Mouse (Mus musculus): Measurements from ENCODE around the gene Pusl1. TPM values are rescaled to one million over a fixed set of nuclear protein-coding genes. Genes with fewer than 3 reads are reported as not detected.
A peak's percentile ranks its signal among the peaks of the same experiment; 100 is the strongest.

Pusl1 gene
- polyA plus RNA-seq, 1 experiment: 30.8 TPM

GRCm38 (mm10) chr4:155846871-155847578 is 44.6 kb downstream of the Pusl1 start, which contains the start of gene Dvl1:
Gene Dvl1, plus strand, starts transcription at chr4:155847402.
- peak within 1 kb of the TSS; percentile 64 for H3K27ac ChIP-seq (ENCODE audit: insufficient read depth, low read depth, low read length)
- 0 out of 2 replicates have a peak, but pooled peaks have one; percentile 28 for TF ChIP-seq CTCF (IDR thresholded peaks at IDR 0.05; ENCODE audit: extremely low read depth, insufficient read length, insufficient replicate concordance, low read depth, low read length)
- TF ChIP-seq POLR2A (IDR thresholded peaks at IDR 0.05; ENCODE audit: low read depth, low read length): no peak
- no peaks in the 10 kb centered on the region for H3K27me3 ChIP-seq (ENCODE audit: control insufficient read depth, insufficient read depth, low read length)
- H3K4me1 ChIP-seq (ENCODE audit: control insufficient read depth, insufficient read depth, insufficient read length, low read length): peaks cover 25% of the 10 kb centered on the region
- no peaks in the 10 kb centered on the region for H3K36me3 ChIP-seq (ENCODE audit: control insufficient read depth, insufficient read depth, low read length)
- peak within 1 kb of the TSS; percentile 91 for H3K4me3 ChIP-seq (ENCODE audit: low read depth, low read length)
- 3% methylated on average over 55 of the region's 65 CpGs for WGBS

- Histone ChIP-seq H3K27me3 (ENCODE audit: control insufficient read depth, insufficient read depth, low read length) (no peaks in the 10 kb centered on the region), H3K36me3 (ENCODE audit: control insufficient read depth, insufficient read depth, low read length) (no peaks in the 10 kb centered on the region), H3K4me3 (ENCODE audit: low read depth, low read length) (no peak overlapping the region), H3K4me1 (ENCODE audit: control insufficient read depth, insufficient read depth, insufficient read length, low read length) (peaks cover 14% of the 10 kb centered on the region), H3K27ac (ENCODE audit: insufficient read depth, low read depth, low read length) (no peak overlapping the region)
- 35% methylated on average over 5 of the region's 5 CpGs for WGBS
- TF ChIP-seq CTCF (IDR thresholded peaks at IDR 0.05; ENCODE audit: extremely low read depth, insufficient read length, insufficient replicate concordance, low read depth, low read length) (no peak), POLR2A (IDR thresholded peaks at IDR 0.05; ENCODE audit: low read depth, low read length) (no peak)
These were observed 48.4 kb downstream of the Pusl1 start for GRCm38 (mm10) chr4:155843231-155843630.

- H3K27me3 ChIP-seq (ENCODE audit: control insufficient read depth, insufficient read depth, low read length): no peaks in the 10 kb centered on the region
- TF ChIP-seq CTCF (IDR thresholded peaks at IDR 0.05; ENCODE audit: extremely low read depth, insufficient read length, insufficient replicate concordance, low read depth, low read length): no peak
- no peak for TF ChIP-seq POLR2A (IDR thresholded peaks at IDR 0.05; ENCODE audit: low read depth, low read length)
- peak overlapping the region; percentile 76 for H3K4me3 ChIP-seq (ENCODE audit: low read depth, low read length)
- WGBS: 41% methylated on average over 38 of the region's 38 CpGs
- no peak overlapping the region for H3K27ac ChIP-seq (ENCODE audit: insufficient read depth, low read depth, low read length)
- H3K4me1 ChIP-seq (ENCODE audit: control insufficient read depth, insufficient read depth, insufficient read length, low read length): peaks cover 14% of the 10 kb centered on the region
- no peaks in the 10 kb centered on the region for H3K36me3 ChIP-seq (ENCODE audit: control insufficient read depth, insufficient read depth, low read length)
These were observed 49.8 kb downstream of the Pusl1 start for GRCm38 (mm10) chr4:155841651-155842270.

- Histone ChIP-seq H3K4me3 (ENCODE audit: low read depth, low read length) (peak overlapping the region; percentile 76), H3K27ac (ENCODE audit: insufficient read depth, low read depth, low read length) (peak overlapping the region; percentile 70), H3K4me1 (ENCODE audit: control insufficient read depth, insufficient read depth, insufficient read length, low read length) (peaks cover 14% of the 10 kb centered on the region), H3K36me3 (ENCODE audit: control insufficient read depth, insufficient read depth, low read length) (no peaks in the 10 kb centered on the region), H3K27me3 (ENCODE audit: control insufficient read depth, insufficient read depth, low read length) (no peaks in the 10 kb centered on the region)
- WGBS: under 1% methylated on average over 32 of the region's 32 CpGs
- no peak; the same call in 1 of the 2 replicates for TF ChIP-seq POLR2A (IDR thresholded peaks at IDR 0.05; ENCODE audit: low read depth, low read length)
- peak; percentile 46; the same call in 1 of the 2 replicates for TF ChIP-seq CTCF (IDR thresholded peaks at IDR 0.05; ENCODE audit: extremely low read depth, insufficient read length, insufficient replicate concordance, low read depth, low read length)
These were observed 50.6 kb downstream of the Pusl1 start for GRCm38 (mm10) chr4:155841003-155841454.

- Histone ChIP-seq H3K27me3 (ENCODE audit: control insufficient read depth, insufficient read depth, low read length) (no peaks in the 10 kb centered on the region), H3K4me3 (ENCODE audit: low read depth, low read length) (peak overlapping the region; percentile 76), H3K36me3 (ENCODE audit: control insufficient read depth, insufficient read depth, low read length) (no peaks in the 10 kb centered on the region), H3K27ac (ENCODE audit: insufficient read depth, low read depth, low read length) (peak overlapping the region; percentile 70), H3K4me1 (ENCODE audit: control insufficient read depth, insufficient read depth, insufficient read length, low read length) (peaks cover 14% of the 10 kb centered on the region)
- TF ChIP-seq CTCF (IDR thresholded peaks at IDR 0.05; ENCODE audit: extremely low read depth, insufficient read length, insufficient replicate concordance, low read depth, low read length): no peak
- no peak for TF ChIP-seq POLR2A (IDR thresholded peaks at IDR 0.05; ENCODE audit: low read depth, low read length)
- 19% methylated on average over 8 of the region's 8 CpGs for WGBS
These were observed 51.2 kb downstream of the Pusl1 start for GRCm38 (mm10) chr4:155840076-155841002.

- TF ChIP-seq CTCF (IDR thresholded peaks at IDR 0.05; ENCODE audit: extremely low read depth, insufficient read length, insufficient replicate concordance, low read depth, low read length) (no peak), POLR2A (IDR thresholded peaks at IDR 0.05; ENCODE audit: low read depth, low read length) (no peak)
- Histone ChIP-seq H3K36me3 (ENCODE audit: control insufficient read depth, insufficient read depth, low read length) (no peaks in the 10 kb centered on the region), H3K4me3 (ENCODE audit: low read depth, low read length) (peak within 1 kb of the TSS; percentile 76), H3K27me3 (ENCODE audit: control insufficient read depth, insufficient read depth, low read length) (no peaks in the 10 kb centered on the region), H3K4me1 (ENCODE audit: control insufficient read depth, insufficient read depth, insufficient read length, low read length) (peaks cover 14% of the 10 kb centered on the region), H3K27ac (ENCODE audit: insufficient read depth, low read depth, low read length) (peak within 1 kb of the TSS; percentile 94)
- WGBS: 64% methylated on average over 16 of the region's 16 CpGs
These were observed 52.1 kb downstream of the Pusl1 start, which contains the start of gene Mxra8 for GRCm38 (mm10) chr4:155839483-155839910. Gene Mxra8, plus strand, starts transcription at chr4:155839680.

Data from small intestine, adult 2 months (tissue).